Mouse (Mus musculus): ENCODE results near the gene Maco1. TPM values are rescaled to one million over a fixed set of nuclear protein-coding genes. Genes with fewer than 3 reads are reported as not detected.
A peak's percentile ranks its signal among the peaks of the same experiment; 100 is the strongest.
"Not testable (repeated sequence)": the region's sequence is repeated elsewhere in the genome, so short reads cannot be mapped to it uniquely, and the experiment has no call there.

Gene Maco1
- polyA plus RNA-seq, 1 experiment from 2014 or later: 91.4 TPM

DNA sequence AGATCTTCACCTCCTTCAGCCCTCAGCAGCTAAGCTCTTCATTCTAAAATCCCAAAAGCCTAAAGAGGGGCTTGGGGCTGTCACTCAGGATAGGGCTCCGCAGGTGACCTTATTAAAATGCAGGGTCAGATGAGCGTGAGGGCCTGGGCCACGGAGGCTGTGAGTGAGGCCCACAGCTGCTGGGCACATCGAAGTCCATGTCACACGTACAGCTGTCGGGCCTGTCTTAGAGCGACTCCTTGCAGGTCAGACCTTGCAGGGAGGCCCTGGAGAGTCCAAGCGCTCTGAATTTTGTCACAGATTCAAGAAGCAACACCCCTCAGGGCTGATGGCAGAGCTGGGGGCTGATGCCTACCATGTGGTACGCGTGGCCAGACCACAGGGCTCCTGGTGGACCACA lies 52.5 kb downstream of the Maco1 start:
- WGBS: 69% methylated on average over 10 of the region's 10 CpGs
- Histone ChIP-seq H3K4me3 (no peak overlapping the region), H3K27me3 (no peaks in the 10 kb centered on the region), H3K27ac (replicated peaks) (no peak overlapping the region), H3K4me1 (replicated peaks) (no peaks in the 10 kb centered on the region), H3K36me3 (peaks cover 41% of the 10 kb centered on the region), H3K9ac (no peak overlapping the region), H3K9me3 (no peaks in the 10 kb centered on the region), H3K4me2 (no peak overlapping the region)
- no peak for ATAC-seq (ENCODE audit: low FRiP score, low read depth)

DNA sequence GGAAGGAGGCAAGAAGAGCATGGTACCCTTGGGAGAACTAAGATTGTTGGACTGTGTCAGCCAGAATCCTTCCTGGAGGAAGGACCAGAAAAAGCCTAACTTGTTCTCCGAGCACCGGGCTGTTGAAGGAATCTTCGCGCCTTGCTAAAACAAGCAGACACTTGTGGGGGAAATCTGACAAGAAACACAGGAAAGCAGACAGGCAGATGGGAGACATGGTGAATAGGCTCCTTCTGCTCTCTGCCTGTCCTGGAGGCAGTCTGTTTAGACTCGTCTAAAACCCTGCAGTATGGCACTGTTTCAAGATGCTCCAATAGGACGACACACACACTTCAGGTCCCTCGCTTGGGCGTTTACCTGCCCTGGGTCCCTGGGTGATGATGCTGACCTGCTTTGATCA lies 53.0 kb downstream of the Maco1 start:
- no peaks in the 10 kb centered on the region for H3K4me1 ChIP-seq (replicated peaks)
- H3K4me2 ChIP-seq: no peak overlapping the region
- no peaks in the 10 kb centered on the region for H3K9me3 ChIP-seq
- WGBS: 71% methylated on average over 8 of the region's 8 CpGs
- no peak overlapping the region for H3K9ac ChIP-seq
- no peak overlapping the region for H3K4me3 ChIP-seq
- H3K36me3 ChIP-seq: peaks cover 35% of the 10 kb centered on the region
- no peaks in the 10 kb centered on the region for H3K27me3 ChIP-seq
- no peak for ATAC-seq (ENCODE audit: low FRiP score, low read depth)
- H3K27ac ChIP-seq (replicated peaks): no peak overlapping the region

DNA sequence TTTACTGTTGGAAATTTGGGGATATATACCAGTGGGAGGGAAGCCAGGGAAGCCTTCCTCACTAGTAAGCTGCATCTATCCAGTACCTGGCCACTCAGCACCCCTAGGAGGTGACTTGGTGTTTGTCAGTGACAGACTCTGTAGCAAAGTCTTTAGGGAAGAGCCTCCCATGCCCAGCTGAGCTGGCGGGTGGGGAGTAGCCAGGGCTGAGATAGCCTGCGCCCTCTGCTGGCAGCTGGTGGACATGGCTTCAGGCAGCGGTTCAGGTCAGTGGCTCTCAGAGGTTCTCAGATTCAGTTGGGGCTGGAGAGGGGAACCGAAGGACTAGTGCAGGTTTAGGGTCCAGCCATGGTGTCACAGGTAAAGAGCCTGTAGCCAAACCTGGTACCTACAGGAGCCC lies 53.9 kb downstream of the Maco1 start:
- Histone ChIP-seq H3K9me3 (no peaks in the 10 kb centered on the region), H3K4me2 (no peak overlapping the region), H3K9ac (no peak overlapping the region), H3K36me3 (peaks cover 28% of the 10 kb centered on the region), H3K4me3 (no peak overlapping the region), H3K27me3 (no peaks in the 10 kb centered on the region), H3K4me1 (replicated peaks) (no peaks in the 10 kb centered on the region), H3K27ac (replicated peaks) (no peak overlapping the region)
- ATAC-seq (ENCODE audit: low FRiP score, low read depth): 0 out of 2 replicates have a peak, but pooled peaks have one; percentile 33
- WGBS: 13% methylated on average over 4 of the region's 4 CpGs

DNA sequence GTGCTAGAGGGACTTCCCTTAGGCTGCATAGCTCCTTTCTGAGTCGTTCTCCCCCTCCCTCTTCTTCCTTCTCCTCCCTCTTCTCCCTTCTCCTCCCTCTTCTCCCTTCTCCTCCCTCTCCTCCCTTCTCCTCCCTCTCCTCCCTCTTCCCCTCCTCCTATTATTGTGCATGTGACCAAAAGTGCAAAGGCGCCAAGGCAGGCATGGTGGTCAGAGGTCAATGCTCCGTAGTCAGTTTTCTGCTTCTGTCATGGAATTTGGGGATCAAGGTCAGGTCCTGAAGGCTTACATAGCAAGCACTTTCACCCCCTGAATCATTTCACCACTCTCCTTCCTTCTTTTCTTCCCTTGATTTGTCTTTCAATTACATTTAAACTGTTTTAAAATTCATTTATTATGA lies 54.3 kb downstream of the Maco1 start:
- Histone ChIP-seq H3K27ac (replicated peaks) (no peak overlapping the region), H3K4me1 (replicated peaks) (no peaks in the 10 kb centered on the region), H3K9ac (no peak overlapping the region), H3K9me3 (no peaks in the 10 kb centered on the region), H3K4me2 (no peak overlapping the region), H3K36me3 (peaks cover 24% of the 10 kb centered on the region), H3K27me3 (no peaks in the 10 kb centered on the region), H3K4me3 (no peak overlapping the region)
- no peak for ATAC-seq (ENCODE audit: low FRiP score, low read depth)
- 59% methylated on average over 3 of the region's 3 CpGs for WGBS

DNA sequence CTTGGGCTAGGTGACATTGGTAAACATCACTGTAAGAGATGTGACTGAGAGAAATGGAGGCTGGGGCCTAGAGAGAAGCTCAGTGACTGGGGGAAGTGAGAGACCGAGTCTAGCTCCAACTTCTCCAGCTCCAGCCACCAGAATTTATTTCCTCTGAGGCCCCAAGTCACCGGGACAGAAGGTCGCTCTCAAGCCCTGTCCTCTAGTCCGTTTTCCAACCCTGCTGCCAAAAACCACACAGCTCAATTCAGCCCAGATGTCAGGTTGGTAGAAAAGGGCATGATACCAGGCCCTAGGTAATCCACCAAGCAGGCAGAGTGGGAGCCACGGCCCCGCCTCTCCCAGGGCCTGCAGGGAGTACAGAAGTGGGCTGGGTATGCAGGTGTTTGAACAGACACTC lies 55.5 kb downstream of the Maco1 start:
- H3K27me3 ChIP-seq: no peaks in the 10 kb centered on the region
- H3K9me3 ChIP-seq: no peaks in the 10 kb centered on the region
- no peaks in the 10 kb centered on the region for H3K4me1 ChIP-seq (replicated peaks)
- H3K9ac ChIP-seq: no peak overlapping the region
- WGBS: 82% methylated on average over 6 of the region's 6 CpGs
- peaks cover 12% of the 10 kb centered on the region; the same call in 1 of the 2 replicates for H3K36me3 ChIP-seq
- no peak for ATAC-seq (ENCODE audit: low FRiP score, low read depth)
- H3K27ac ChIP-seq (replicated peaks): no peak overlapping the region
- H3K4me3 ChIP-seq: no peak overlapping the region
- no peak overlapping the region for H3K4me2 ChIP-seq

DNA sequence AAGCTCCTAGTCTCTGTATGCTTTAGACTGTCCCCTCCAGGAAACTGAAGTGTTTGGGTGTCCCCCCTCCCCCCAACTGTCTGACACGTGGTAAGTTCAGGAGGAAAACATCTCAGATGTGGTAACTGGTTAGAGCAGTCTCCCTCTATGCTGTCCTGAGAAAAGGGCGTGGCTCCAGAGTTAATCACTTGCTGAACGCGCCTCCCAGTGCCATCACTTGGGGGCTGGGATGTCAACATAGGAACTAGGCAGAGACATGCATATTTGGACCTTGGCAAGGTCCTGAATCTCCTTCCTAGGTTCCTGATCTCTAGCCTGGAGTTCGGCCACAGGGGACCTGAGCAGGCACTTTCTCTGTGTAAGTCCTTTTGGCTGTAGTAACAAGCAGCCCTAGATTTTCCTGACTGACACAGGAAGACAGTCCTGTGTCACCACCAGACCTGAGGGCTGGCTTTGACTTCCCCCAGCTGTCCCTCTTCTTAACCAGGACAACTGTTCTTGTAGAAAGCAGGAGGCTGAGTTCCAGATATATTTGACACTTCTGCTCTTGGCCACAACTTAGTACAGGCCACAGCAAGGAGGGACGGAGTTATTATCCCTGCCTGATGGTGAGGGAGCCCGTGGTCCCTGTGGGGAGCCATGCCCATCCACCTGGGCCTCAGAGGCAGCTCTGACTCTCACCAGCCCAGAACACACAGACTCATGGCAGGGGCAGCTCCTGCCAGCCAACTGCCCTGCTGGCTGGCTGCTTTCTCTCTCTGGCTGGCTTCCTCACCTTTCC lies 56.4 kb downstream of the Maco1 start:
- no peak for ATAC-seq (ENCODE audit: low FRiP score, low read depth)
- H3K27ac ChIP-seq (replicated peaks): no peak overlapping the region
- WGBS: 33% methylated on average over 7 of the region's 7 CpGs

DNA sequence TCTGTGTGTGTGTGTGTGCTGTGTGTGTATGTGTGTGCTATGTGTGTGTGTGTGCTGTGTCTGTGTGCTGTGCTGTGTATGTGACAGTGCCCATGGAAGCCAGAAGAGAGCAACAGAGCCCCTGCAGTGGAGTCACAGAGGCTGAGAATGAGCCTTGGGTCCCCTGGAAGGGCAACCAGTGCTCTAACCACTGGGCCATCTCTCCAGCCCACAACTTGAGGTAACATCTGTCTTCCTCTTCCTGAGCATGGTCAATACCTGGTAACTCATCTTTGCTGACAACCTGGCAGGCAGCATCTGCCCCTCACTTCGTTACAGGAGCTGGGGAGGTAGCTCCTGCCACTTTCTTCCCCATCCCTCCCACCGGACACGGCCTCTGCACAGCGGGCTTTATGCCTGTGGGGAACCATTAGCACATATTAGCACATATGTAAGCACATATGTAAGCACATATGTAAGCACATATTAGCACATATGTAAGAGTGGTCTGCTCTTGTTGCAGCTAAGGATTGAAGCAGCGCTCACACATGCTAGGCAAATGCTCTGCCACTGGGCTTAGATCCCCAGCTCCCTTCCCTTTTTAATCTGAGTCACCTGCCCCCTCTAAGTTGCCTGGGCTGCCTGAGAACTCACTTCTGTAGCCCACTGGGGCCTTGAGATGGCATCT lies 57.2 kb downstream of the Maco1 start:
- H3K27me3 ChIP-seq: no peaks in the 10 kb centered on the region
- no peaks in the 10 kb centered on the region for H3K9me3 ChIP-seq
- H3K27ac ChIP-seq (replicated peaks): no peak overlapping the region
- 79% methylated on average over 5 of the region's 5 CpGs for WGBS
- no peak for ATAC-seq (ENCODE audit: low FRiP score, low read depth)
- H3K36me3 ChIP-seq: peaks cover 2% of the 10 kb centered on the region; the same call in 1 of the 2 replicates
- H3K4me2 ChIP-seq: no peak overlapping the region
- H3K4me3 ChIP-seq: no peak overlapping the region
- no peak overlapping the region for H3K9ac ChIP-seq
- no peaks in the 10 kb centered on the region for H3K4me1 ChIP-seq (replicated peaks)

More for the DNA sequence above, 56.4 kb downstream of the Maco1 start:
- Histone ChIP-seq H3K27me3 (no peaks in the 10 kb centered on the region), H3K4me2 (no peak overlapping the region), H3K9me3 (no peaks in the 10 kb centered on the region), H3K4me3 (no peak overlapping the region), H3K4me1 (replicated peaks) (no peaks in the 10 kb centered on the region), H3K9ac (no peak overlapping the region), H3K36me3 (peaks cover 10% of the 10 kb centered on the region; the same call in 1 of the 2 replicates)

DNA sequence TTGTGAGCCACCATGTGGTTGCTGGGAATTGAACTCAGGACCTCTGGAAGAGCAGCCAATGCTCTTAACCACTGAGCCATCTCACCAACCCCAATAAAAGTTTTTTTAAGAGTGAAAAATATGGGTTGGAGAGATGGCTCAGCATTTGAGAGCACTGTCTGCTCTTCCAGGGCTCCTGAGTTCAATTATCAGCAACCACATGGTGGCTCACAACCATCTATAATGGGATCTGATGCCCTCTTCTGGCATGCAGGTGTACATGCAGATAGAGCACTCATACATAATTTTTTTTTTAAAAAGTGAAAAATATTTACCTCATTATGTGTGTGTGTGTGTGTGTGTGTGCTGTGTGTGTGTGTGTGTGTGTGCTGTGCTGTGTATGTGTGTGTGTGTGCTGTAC lies 58.2 kb downstream of the Maco1 start:
- not testable (repeated sequence) for H3K4me2 ChIP-seq; H3K36me3 ChIP-seq; ATAC-seq (ENCODE audit: low FRiP score, low read depth); H3K27ac ChIP-seq (replicated peaks); H3K4me3 ChIP-seq; H3K9ac ChIP-seq; H3K4me1 ChIP-seq (replicated peaks); H3K9me3 ChIP-seq; H3K27me3 ChIP-seq

DNA sequence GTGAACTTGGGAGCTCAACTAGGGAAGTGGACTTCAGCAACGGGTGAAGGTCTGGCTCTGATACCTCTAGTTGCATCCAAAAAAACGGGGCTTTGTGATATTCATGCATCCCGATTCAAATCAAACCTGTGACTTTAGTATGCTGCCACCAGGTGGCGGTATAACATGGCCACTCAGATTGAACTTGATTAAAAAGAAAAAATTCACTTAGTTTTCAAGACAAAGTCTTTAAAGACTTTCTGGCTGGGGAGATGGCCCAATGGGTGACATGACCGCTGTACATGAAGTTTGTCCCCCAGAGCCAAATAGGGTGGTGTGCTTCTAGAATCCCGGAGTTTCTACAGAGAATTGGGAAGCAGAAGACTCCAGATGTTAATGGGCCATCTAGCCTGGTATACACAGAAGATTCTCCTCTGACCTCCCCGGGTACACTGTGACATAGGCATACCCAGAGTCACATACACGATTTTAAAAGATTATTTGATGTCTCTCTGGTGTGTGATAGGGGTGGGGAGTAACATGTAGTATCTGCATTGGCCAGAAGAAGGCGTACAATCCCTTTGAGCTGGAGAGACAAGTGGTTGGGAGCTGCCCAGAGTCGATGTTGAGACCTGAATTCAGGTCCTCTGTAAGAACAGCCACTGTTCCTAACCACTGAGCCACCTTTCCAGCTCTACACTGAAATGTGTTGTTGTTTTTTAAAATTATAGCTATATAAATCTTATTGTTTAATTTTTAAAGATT lies 59.8 kb downstream of the Maco1 start:
- ATAC-seq (ENCODE audit: low FRiP score, low read depth): no peak
- WGBS: 51% methylated on average over 10 of the region's 10 CpGs

DNA sequence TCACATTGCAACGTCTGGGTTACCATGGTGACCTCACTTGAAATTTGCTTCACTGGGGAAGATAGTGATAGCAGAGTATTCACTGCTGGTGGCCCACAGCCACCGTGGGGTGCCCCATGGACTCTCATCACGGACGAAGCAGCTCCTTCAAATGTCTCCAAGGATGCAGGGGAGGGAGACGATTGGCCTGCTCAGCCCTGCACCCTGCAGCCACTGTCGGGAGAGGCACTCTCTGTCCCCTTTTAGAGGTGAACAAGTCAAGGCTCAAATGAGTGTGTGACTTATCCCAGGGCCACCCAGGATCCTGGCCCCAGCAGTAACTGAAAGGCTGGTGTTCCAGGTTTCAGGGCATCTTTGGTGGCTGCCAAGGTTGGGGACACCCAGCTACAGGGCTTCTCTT lies 61.4 kb downstream of the Maco1 start:
- Histone ChIP-seq H3K4me3 (no peak overlapping the region), H3K9me3 (no peaks in the 10 kb centered on the region), H3K27ac (replicated peaks) (no peak overlapping the region), H3K27me3 (no peaks in the 10 kb centered on the region), H3K9ac (no peak overlapping the region), H3K4me2 (no peak overlapping the region), H3K36me3 (no peaks in the 10 kb centered on the region), H3K4me1 (replicated peaks) (no peaks in the 10 kb centered on the region)
- WGBS: 47% methylated on average over 6 of the region's 6 CpGs
- no peak for ATAC-seq (ENCODE audit: low FRiP score, low read depth)

More for the DNA sequence above, 59.8 kb downstream of the Maco1 start:
- H3K4me1 ChIP-seq (replicated peaks): no peaks in the 10 kb centered on the region
- no peaks in the 10 kb centered on the region for H3K36me3 ChIP-seq
- H3K4me3 ChIP-seq: no peak overlapping the region
- no peak overlapping the region for H3K4me2 ChIP-seq
- H3K27me3 ChIP-seq: no peaks in the 10 kb centered on the region
- no peak overlapping the region for H3K9ac ChIP-seq
- no peak overlapping the region for H3K27ac ChIP-seq (replicated peaks)
- no peaks in the 10 kb centered on the region for H3K9me3 ChIP-seq

DNA sequence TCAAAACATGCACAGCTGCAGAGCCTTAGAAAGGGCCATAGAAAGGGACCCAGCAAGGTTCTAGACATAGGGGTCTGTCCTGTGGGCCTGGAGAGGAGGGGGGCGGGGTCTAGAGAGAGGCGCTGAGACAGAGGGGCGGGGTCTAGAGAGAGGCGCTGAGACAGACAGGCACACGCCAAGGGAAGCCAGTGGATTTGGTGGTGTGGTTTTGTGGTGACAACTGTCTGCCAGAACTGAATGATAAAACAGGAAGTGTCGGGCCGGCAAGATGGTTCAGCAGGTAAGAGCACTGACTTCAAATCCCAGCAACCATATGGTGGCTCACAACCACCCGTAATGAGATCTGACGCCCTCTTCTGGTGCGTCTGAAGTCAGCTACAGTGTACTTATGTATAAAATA lies 66.2 kb downstream of the Maco1 start:
- no peaks in the 10 kb centered on the region for H3K9me3 ChIP-seq
- H3K4me2 ChIP-seq: no peak overlapping the region
- no peaks in the 10 kb centered on the region for H3K4me1 ChIP-seq (replicated peaks)
- no peak overlapping the region for H3K9ac ChIP-seq
- no peaks in the 10 kb centered on the region for H3K36me3 ChIP-seq
- H3K4me3 ChIP-seq: no peak overlapping the region
- WGBS: 32% methylated on average over 10 of the region's 10 CpGs
- no peak overlapping the region for H3K27ac ChIP-seq (replicated peaks)
- no peaks in the 10 kb centered on the region for H3K27me3 ChIP-seq
- ATAC-seq (ENCODE audit: low FRiP score, low read depth): no peak

DNA sequence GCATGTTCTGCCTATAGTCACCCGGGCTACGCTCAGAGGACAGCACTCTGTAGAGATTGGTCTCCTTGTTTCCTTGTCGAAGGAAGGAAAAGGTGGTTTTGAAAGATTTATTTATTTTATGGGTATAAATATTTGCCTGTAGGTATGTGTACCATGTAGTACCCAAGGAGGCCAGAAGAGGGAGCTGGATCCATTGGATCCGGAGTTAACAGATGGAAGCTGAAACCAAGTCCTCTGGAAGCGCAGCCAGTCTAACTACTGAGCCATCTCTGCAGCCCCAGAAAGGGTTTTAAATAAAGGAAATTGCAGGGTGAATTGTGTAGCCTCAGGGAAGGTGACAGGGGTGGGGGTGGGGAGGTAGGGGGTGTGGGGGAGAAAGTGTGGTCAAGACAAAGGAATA lies 68.4 kb downstream of the Maco1 start:
- Histone ChIP-seq H3K4me2 (no peak overlapping the region), H3K9ac (no peak overlapping the region), H3K9me3 (no peaks in the 10 kb centered on the region), H3K4me1 (replicated peaks) (no peaks in the 10 kb centered on the region), H3K4me3 (no peak overlapping the region), H3K36me3 (no peaks in the 10 kb centered on the region), H3K27ac (replicated peaks) (no peak overlapping the region), H3K27me3 (no peaks in the 10 kb centered on the region)
- no peak for ATAC-seq (ENCODE audit: low FRiP score, low read depth)
- 56% methylated on average over 5 of the region's 5 CpGs for WGBS

Measured in hindbrain, embryonic 15.5 days (tissue).